Mouse (Mus musculus): ENCODE measurements around the gene Gm29609. TPM values are rescaled to one million over a fixed set of nuclear protein-coding genes. Genes with fewer than 3 reads are reported as not detected.

Gene Gm29609
- total RNA-seq, 2 experiments from 2014 or later, result 0.36 to 6.6 TPM

Other genes with a start within 250 kb of the Gm29609 start
- gene Cgref1, start 234.3 kb downstream of the Gm29609 start, total RNA-seq (2014; fragmentation: Nextera tagmentation), result not detected in 2 replicates
- gene Cgref1, start 234.3 kb downstream of the Gm29609 start, total RNA-seq (2017), result 0.62 TPM in 1 of 2 replicates, not detected in the other
- 103 and 127 TPM in 2 replicates for gene Preb, start 219.6 kb downstream of the Gm29609 start, total RNA-seq (2014; fragmentation: Nextera tagmentation)
- gene Preb, start 219.6 kb downstream of the Gm29609 start, total RNA-seq (2017), result 42.7 and 67.9 TPM in 2 replicates
- gene Tcf23, start 211.2 kb downstream of the Gm29609 start, total RNA-seq (2014; fragmentation: Nextera tagmentation), result not detected in 2 replicates
- not detected in 2 replicates for gene Tcf23, start 211.2 kb downstream of the Gm29609 start, total RNA-seq (2017)
- 42.7 and 79.1 TPM in 2 replicates for gene Atraid, start 131.6 kb downstream of the Gm29609 start, total RNA-seq (2014; fragmentation: Nextera tagmentation)
- gene Atraid, start 131.6 kb downstream of the Gm29609 start, total RNA-seq (2017), result 44.7 and 59.4 TPM in 2 replicates
- gene Slc5a6, start 131.0 kb downstream of the Gm29609 start, total RNA-seq (2014; fragmentation: Nextera tagmentation), result 7.2 and 7.9 TPM in 2 replicates
- gene Slc5a6, start 131.0 kb downstream of the Gm29609 start, total RNA-seq (2017), result 5.8 and 8.8 TPM in 2 replicates
- gene Cad, start 125.1 kb downstream of the Gm29609 start, total RNA-seq (2014; fragmentation: Nextera tagmentation), result 57.4 and 70.3 TPM in 2 replicates
- gene Cad, start 125.1 kb downstream of the Gm29609 start, total RNA-seq (2017), result 23.1 and 39.5 TPM in 2 replicates
- not detected in 2 replicates for gene Dnajc5g, start 73.6 kb downstream of the Gm29609 start, total RNA-seq (2014; fragmentation: Nextera tagmentation)
- not detected in 2 replicates for gene Dnajc5g, start 73.6 kb downstream of the Gm29609 start, total RNA-seq (2017)
- not detected in 2 replicates for gene Slc30a3, start 71.7 kb downstream of the Gm29609 start, total RNA-seq (2014; fragmentation: Nextera tagmentation)
- not detected in 2 replicates for gene Slc30a3, start 71.7 kb downstream of the Gm29609 start, total RNA-seq (2017)
- gene Trim54, start 63.2 kb downstream of the Gm29609 start, total RNA-seq (2014; fragmentation: Nextera tagmentation), result not detected in 2 replicates
- not detected in 2 replicates for gene Trim54, start 63.2 kb downstream of the Gm29609 start, total RNA-seq (2017)
- not detected in 2 replicates for gene Ucn, start 41.1 kb downstream of the Gm29609 start, total RNA-seq (2014; fragmentation: Nextera tagmentation)
- not detected in 2 replicates for gene Ucn, start 41.1 kb downstream of the Gm29609 start, total RNA-seq (2017)
- 19.6 and 42.3 TPM in 2 replicates for gene Mpv17, start 25.7 kb downstream of the Gm29609 start, total RNA-seq (2014; fragmentation: Nextera tagmentation)
- gene Mpv17, start 25.7 kb downstream of the Gm29609 start, total RNA-seq (2017), result 20.9 and 32.9 TPM in 2 replicates
- gene Gtf3c2, start 233 bp upstream of the Gm29609 start, total RNA-seq (2014; fragmentation: Nextera tagmentation), result 94.6 and 100 TPM in 2 replicates
- gene Gtf3c2, start 233 bp upstream of the Gm29609 start, total RNA-seq (2017), result 52.0 and 59.8 TPM in 2 replicates
- 53.3 and 65.5 TPM in 2 replicates for gene Snx17, start 13.3 kb upstream of the Gm29609 start, total RNA-seq (2014; fragmentation: Nextera tagmentation)
- 36.5 and 58.9 TPM in 2 replicates for gene Snx17, start 13.3 kb upstream of the Gm29609 start, total RNA-seq (2017)
- 68.3 and 91.6 TPM in 2 replicates for gene Eif2b4, start 13.5 kb upstream of the Gm29609 start, total RNA-seq (2014; fragmentation: Nextera tagmentation)
- gene Eif2b4, start 13.5 kb upstream of the Gm29609 start, total RNA-seq (2017), result 50.0 and 65.6 TPM in 2 replicates
- gene Zfp513, start 22.4 kb upstream of the Gm29609 start, total RNA-seq (2014; fragmentation: Nextera tagmentation), result 10.6 and 15.4 TPM in 2 replicates
- gene Zfp513, start 22.4 kb upstream of the Gm29609 start, total RNA-seq (2017), result 5.9 and 6.9 TPM in 2 replicates
- 155 and 167 TPM in 2 replicates for gene Ppm1g, start 40.8 kb upstream of the Gm29609 start, total RNA-seq (2014; fragmentation: Nextera tagmentation)
- gene Ppm1g, start 40.8 kb upstream of the Gm29609 start, total RNA-seq (2017), result 175 and 201 TPM in 2 replicates
- gene Nrbp1, start 61.0 kb upstream of the Gm29609 start, total RNA-seq (2014; fragmentation: Nextera tagmentation), result 65.6 and 75.4 TPM in 2 replicates
- 79.2 and 99.5 TPM in 2 replicates for gene Nrbp1, start 61.0 kb upstream of the Gm29609 start, total RNA-seq (2017)
- gene Gm9970, start 61.3 kb upstream of the Gm29609 start, total RNA-seq (2014; fragmentation: Nextera tagmentation), result not detected in 2 replicates
- not detected in 2 replicates for gene Gm9970, start 61.3 kb upstream of the Gm29609 start, total RNA-seq (2017)
- 1.6 and 19.8 TPM in 2 replicates for gene Krtcap3, start 71.8 kb upstream of the Gm29609 start, total RNA-seq (2014; fragmentation: Nextera tagmentation)
- 1.6 and 4.7 TPM in 2 replicates for gene Krtcap3, start 71.8 kb upstream of the Gm29609 start, total RNA-seq (2017)
- 16.5 and 29.2 TPM in 2 replicates for gene Ift172, start 111.2 kb upstream of the Gm29609 start, total RNA-seq (2014; fragmentation: Nextera tagmentation)
- gene Ift172, start 111.2 kb upstream of the Gm29609 start, total RNA-seq (2017), result 12.7 and 44.9 TPM in 2 replicates
- not detected in 2 replicates for gene Fndc4, start 116.2 kb upstream of the Gm29609 start, total RNA-seq (2014; fragmentation: Nextera tagmentation)
- gene Fndc4, start 116.2 kb upstream of the Gm29609 start, total RNA-seq (2017), result not detected in 2 replicates
- gene Gckr, start 117.5 kb upstream of the Gm29609 start, total RNA-seq (2014; fragmentation: Nextera tagmentation), result not detected in 2 replicates
- not detected in 2 replicates for gene Gckr, start 117.5 kb upstream of the Gm29609 start, total RNA-seq (2017)

Measured in granulocyte monocyte progenitor cell, adult 5-6 weeks (primary cell).